Mouse (Mus musculus): ENCODE data around the gene Gm20509. TPM values are rescaled to one million over a fixed set of nuclear protein-coding genes. Genes with fewer than 3 reads are reported as not detected.

The Gm20509 gene
- total RNA-seq, 2 experiments from 2014 or later: not detected

Other genes with a start within 250 kb of the Gm20509 start
- gene Pygo1, start 176.8 kb upstream of the Gm20509 start, total RNA-seq (2021): 1 to 10 TPM; 3.4 to 3.7 TPM
- gene Dyx1c1, start 143.7 kb upstream of the Gm20509 start, total RNA-seq (2021): 1 to 10 TPM in 1 of 2 experiments, under 1 TPM in 1; 0.99 to 1.2 TPM
- gene Gm44503, start 143.6 kb upstream of the Gm20509 start, total RNA-seq (2021): not detected
- 10 to 100 TPM; 12.2 to 13.9 TPM for gene Ccpg1os, start 117.1 kb upstream of the Gm20509 start, total RNA-seq (2021)
- 100 to 1,000 TPM; 112 to 150 TPM for gene Ccpg1, start 117.0 kb upstream of the Gm20509 start, total RNA-seq (2021)
- gene Pigb, start 62.1 kb upstream of the Gm20509 start, total RNA-seq (2021): 10 to 100 TPM; 11.0 to 13.8 TPM
- gene Rab27a, start 57.6 kb upstream of the Gm20509 start, total RNA-seq (2021): 10 to 100 TPM; 22.9 to 29.6 TPM
- under 1 TPM; 0.29 to 0.80 TPM for gene Khdc3, start 634 bp upstream of the Gm20509 start, total RNA-seq (2021)
- gene Rsl24d1, start 11.0 kb downstream of the Gm20509 start, total RNA-seq (2021): 10 to 100 TPM; 60.3 to 66.3 TPM